Mouse (Mus musculus) cerebellum, adult 9-11 months (tissue): ENCODE results near the gene Fbxw10.

ENCODE experiments used
- DNase-seq: peaks from one replicate; pipeline ENCODE4 v3.0.0; 2022

Fbxw10 gene

DNA sequence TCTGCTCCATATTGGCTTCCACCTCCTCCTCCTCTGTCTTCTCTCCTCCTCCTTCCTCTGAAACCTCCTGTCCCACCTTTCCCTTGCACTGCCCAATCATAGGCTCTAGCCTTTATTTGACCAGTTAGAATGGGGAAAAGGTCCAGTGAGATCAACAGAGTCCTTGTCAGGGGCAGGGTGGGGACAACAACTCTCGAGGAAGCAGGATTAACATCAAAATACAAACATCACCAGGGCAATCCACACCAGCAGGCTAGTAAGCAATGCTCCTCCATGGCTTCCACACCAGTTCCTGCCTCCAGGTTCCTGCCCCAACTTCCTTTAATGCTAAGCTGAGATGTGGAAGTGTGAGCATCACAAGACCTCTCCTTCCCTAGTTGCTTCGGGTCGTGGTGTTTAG lies 1.1 kb upstream of the Fbxw10 start:
- no peak for DNase-seq

DNA sequence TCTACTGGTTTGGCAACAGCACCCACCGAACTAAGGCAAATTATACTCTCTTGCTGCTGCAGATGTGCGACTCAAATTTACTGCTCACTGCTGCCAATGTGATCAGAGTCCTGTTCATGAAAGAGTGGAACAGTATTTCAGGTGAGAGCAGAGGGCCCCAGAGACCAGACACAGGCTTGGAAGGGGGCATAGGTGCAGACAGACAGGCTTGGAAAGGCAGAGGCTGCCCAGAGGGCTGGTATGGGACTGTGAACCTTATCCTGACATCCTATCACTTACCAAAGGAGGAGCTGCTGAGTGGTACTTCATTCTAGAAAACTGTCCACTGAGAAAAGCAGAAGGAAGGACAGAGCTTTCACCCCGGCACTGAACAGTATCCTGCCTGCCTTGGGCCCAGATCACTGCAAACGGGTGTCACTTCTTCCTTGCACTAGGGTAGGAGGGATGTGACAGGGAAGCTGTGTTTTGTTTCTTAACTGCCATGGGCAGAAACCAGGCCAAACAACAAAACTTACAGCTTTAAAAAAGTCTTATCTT lies 854 bp downstream of the Fbxw10 start:
- no peak for DNase-seq

DNA sequence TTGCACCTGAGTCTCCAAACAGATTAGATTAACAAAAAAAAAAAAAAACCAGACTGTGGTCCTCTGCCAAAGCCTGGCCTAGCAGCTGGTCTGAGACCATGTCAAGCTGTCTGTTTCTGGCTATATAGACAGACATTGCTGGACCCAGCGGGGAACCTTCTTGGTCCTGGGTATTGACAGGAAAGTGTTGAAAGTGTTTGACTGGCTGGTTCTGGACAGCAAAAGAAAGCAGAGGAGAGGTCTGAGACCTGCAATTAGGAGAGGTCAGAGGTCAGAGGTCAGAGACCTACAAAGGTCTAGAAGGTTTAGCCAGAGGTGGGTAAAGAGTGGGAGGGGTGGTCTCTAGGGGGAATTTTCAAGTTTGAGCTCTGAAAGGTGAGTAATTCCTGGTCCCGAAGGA lies 1.4 kb downstream of the Fbxw10 start:
- no peak for DNase-seq

DNA sequence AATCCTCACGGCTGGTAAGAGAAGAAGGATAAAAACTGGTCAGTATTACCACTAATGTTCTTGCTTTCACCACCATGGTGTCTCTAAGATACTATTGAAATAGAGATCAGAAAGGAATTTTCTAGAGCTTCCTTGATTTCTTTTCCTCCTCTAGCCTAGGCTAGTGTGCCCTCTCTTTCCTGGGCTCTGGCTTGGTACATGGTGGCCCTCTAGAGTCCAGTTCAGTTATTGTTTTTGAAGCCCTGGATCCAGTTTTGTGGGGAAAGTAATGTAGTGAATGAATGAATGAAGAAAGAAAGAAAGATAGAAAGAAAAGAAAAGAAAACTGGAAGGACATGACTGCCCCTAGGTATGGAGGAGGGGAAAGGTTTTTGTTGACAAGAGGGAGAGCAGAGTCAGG lies 4.3 kb downstream of the Fbxw10 start:
- DNase-seq, result no peak

DNA sequence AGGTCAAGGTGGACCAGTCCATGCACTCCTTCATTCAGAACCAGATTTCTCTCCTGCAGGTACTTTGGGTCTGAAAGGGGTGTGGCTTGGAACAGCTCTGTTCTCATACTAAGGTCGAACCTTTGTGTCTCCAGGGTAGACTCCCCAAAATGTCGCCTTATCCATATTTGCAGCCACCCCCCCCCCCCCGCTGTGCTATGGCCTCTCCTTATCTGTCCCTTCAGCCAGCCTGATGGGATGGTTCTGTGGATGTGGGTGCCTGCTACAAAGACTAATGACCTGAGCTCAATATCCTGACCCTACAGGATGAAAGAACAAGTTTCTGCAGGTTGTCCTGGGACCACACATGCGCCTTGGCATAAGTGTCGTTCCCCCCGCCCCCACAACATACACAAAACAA lies 6.5 kb downstream of the Fbxw10 start:
- no peak for DNase-seq

DNA sequence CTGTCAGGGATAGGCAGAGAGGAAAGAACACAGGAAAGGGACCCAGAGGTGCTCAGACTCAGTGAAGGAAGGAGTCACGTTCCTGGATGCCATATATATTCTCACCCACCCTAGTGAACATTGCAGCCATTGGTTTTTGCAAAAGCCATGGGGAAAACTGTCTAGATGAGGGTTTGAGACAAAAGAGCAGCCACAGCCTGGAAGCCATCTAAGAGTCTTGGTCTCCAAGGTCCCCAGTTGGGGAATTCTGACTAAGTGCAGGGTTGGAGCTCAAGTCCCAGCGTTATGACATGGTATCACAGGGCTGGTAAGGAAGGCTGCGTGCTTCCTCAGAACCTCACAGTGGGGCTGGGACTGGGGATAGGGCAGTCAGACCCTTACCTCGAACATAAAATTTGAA lies 18.7 kb downstream of the Fbxw10 start:
- no peak for DNase-seq

DNA sequence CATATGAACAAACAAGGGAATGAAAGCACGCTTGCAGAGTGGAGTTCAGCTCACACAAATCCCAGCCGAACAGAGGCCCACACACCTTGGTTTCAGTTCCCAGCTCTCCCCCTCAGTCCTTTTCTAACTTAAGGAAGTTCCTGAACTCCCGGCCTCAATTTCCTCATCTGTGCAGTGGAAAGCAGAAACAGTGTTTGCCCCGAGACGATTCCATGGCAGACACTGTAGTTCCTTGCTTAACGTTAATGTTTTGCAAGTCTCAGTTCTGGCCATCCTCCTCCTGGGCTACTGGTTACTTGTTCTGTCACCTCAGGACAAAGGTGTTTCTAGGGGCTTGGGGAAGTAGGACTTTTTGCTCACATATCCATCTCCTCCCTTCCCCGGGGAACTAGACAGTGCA lies 19.8 kb downstream of the Fbxw10 start:
- DNase-seq, result no peak

DNA sequence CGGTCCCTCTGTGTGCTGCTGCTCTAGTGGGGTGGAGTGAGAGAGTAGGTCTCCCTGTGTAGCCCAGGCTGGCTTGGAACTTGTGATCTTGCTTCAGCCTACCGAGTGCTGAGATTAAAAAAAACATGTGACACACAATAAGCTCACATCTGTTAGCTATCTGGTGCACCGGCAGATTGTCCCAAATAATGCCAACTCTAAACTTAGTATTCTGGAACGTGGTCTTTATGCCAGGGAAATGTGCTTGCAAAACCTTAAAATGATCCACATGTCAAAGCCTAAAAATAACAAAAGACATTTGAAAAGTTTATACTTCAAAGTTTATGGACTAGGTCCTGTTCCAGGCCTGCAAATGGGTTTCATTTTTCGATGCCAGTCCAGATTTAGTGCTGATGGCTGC lies 22.3 kb downstream of the Fbxw10 start:
- DNase-seq, result no peak

DNA sequence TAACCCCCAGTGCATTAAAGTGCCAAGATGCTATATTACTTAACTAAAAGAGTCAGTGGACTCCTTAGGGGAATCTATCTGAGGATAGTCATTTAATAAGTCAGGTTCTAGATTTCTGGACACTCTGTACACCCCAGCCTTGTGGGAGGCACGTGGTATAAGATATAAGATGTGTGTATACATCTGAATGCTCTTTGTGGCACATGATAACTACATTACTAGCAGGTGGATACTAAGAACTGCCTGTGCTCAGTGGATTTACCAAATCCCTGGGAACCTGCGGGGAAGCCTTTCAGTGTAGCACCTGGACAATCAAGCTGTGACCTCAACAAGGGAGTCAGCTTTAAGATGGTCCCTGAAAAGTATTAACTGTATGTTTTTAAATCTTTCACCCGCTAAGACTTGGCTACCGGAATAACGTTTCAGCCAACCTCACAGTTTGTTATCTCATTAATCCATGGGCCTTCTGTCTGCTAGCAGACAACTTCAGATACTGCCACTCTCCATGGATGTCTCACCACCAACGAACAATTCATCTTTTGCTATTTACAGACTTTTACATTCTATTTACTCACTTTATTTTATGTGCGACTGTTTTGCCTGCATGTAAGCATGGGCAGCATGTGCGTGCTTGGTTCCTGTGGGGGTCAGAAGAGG lies 23.0 kb downstream of the Fbxw10 start:
- DNase-seq, result no peak

DNA sequence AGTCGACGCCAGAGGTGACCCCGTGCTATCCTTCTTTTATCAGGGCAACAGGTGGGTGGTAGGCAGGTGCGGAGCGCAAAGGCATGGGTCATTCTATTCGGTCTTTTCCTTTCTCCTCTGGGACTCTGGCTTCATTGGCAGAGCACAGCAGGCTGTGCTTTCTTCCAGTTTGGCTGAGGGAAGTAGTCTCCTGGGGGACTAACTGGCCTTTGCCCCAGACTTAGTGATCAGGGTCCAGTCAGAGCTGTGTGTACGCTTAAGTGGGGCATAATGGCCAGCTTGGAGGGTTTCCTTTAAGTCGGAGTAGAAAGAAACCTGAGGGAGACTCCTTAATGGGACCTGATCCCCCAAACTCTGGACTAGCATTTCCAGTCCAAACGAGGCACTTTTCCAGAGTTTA lies 26.6 kb downstream of the Fbxw10 start:
- DNase-seq, result no peak

DNA sequence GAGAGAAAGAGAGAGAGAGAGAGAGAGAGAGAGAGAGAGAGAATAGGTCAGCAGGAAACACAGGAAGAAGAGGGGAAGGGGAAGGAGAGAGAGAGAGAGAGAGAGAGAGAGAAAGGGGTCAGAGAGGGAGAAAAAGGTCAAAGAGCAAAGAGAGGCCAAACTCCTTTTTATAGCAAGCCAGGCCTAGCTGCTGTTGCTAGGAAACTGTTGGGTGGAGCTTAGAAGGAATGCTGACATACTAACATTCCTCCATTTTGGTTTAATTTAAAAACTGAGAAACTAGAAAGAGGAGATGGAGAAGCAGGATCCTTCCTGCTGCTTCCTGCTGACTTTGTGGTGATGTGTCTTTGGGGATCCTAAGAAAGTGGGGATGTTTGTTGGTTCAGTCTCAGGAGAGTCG lies 28.8 kb downstream of the Fbxw10 start:
- no peak for DNase-seq

DNA sequence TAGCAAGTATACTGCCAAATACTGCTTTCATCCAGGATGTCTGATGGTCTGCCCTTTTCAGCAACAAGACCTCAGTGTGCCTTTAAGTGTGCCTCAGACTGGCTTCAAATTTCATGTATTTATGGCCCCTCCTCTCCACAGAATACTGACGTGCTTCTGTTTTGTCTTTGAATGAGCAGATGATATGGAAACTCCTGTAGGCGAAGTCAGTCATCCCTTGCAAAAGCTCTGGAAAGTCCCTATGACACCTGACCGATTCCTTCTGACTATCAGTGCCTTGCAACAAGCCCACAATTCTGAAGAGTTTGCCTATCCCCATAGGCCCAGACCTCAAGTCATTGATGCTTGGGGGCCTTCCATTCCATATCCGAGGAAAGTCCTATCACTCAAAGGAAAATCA lies 29.6 kb downstream of the Fbxw10 start:
- no peak for DNase-seq

DNA sequence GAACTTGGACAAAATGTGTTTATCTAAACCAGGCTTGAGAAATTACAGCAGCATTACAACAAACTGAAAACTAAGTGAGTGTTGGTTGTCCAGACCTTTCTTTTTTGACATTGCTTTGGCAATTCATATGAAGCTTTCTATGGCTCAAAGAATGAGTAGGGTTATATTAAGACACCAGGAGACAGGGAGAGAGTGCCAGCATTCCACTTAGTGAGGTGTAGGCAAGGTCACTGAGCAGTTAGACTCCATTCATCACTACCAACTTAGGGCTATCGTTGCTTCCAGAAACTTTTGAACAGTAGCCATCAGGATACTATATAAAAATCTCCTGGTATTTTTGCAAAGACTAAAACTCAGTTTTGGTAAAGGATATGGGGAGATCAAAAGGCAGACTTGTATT lies 30.5 kb downstream of the Fbxw10 start:
- DNase-seq, result no peak

DNA sequence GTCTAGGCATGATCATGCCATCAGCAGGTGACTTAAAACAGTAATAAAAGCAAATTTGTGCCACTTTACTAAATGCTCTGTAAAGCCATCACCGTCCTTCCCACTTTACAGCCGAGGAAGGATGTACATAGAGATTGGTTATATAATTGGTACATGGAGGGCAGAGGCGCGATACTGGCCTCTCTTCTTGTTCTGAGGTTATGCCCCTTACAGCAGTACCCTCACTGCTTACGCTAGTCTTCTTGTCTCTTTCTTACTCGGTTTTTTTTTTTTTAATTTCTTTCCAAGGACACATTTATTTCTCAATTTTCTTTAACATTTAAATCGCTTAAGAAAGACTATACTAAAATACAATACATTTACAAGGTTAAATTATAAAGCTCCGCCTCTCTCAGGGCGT lies 31.9 kb downstream of the Fbxw10 start:
- peak; percentile 53 for DNase-seq

DNA sequence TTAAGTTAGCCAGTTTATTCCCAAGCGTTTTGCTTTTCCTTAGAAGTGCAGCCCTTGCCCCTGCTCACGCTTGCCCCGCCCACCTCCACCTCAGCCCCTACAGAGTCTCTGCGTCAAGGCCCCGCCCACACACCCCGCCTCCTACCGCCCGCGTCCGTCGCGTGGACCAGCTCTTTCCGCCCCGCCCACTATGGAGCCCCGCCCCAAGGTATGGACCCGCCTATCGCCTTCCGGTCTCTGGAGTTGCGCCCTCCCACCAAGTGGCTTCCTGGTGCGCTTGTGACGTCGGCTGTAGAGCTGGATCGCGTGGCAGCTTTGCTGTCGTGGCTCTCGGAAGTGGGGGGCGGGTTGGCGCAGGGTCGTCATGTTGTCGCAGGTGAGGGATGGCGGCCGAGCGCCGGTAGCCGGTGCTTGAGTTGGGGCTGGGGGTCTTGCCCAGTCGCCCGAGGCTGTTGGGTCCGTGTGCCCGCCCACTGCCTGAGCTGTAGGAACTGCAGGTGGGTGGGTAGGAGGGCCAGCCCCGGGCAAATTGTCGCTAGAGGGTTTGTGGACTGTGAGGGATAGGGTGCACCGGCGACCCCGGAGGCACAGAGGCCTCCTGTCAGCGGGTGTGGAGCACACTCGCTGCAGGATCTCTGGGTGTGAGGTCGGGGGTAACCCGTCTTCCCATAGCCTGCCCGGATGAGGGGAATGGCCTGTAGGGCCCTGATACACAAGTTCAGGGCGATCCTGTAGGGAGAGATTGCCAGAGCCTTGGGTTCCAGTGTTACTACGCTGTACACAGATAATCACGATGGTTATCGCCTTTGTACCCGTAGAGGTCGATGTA lies 32.6 kb downstream of the Fbxw10 start, which contains the start of gene Tvp23b:
Gene Tvp23b (plus strand): TSS at position 236 of the 829 bp plus-strand sequence.
- DNase-seq, result peak; percentile 97

DNA sequence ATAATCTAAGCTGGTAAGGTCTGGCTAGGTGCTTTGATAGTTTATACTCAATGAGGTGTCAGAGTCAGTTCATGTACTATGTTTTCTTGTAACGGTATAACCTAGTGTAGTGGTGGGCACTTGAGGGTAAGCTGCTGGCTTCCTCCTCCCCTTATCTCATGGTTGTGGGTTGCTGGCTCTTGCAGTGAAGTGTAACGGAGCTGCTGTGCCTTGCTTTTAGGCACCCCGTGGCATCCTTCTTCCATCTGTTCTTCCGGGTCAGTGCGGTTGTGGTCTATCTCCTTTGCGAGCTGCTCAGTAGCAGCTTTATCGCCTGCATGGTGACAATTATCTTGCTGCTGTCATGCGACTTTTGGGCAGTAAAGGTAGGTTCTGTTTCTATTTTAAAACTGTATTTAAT lies 36.5 kb downstream of the Fbxw10 start:
- DNase-seq, result no peak

DNA sequence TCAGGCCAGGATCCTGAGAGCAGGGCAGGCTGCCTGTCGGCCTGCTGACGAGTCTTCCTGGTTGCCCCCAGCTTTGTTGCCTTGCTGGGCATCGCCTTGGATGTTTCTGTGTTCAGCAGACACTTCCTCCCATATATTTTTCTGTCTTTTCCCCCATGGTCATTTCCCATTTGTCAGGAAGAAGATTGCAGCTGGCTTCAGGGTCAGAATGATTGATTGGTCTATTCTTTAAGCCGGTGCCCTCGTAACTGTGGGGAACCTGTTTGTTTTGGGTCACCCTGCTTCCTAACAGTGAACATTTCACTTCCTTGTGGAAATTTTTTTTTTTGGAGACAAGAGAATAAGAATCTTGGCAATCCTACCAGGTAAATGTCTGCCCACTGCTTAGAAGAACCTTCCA lies 38.5 kb downstream of the Fbxw10 start:
- DNase-seq, result no peak

DNA sequence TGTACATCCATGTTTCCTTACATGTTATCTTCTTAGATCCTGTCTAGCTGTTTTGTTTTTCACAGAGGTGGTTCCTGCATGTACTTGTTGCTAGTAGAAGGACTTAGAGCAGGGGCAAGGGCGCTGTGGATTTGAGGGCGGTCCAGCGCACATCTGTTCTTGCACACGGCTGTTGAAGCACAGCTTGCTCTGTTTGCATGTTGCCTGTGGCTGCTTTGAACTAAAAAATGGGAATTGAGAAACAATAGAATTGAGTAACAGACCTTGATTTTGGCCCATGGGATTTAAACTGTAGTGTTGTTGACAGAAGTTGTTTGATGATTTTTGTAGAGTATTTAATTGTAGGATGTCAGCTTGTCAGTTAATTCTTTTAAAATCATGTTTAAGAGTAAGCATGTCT lies 43.9 kb downstream of the Fbxw10 start:
- DNase-seq, result no peak

DNA sequence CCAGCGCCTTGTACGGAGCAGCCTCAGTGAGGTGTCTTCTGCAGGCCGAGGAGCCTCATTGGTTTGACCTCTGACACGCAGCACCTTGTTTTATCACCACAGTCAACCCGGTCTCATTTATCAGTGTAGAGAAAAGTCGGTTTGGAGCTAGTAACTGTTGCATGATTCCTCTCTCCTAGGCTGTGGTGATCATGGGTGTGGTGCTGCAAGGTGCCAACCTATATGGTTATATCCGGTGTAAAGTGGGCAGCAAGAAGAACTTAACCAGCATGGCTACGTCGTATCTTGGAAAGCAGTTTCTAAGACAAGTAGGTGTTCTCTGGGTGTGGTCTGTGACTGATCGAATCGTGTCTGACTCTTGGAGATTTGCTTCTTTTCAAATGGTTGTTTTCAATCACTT lies 44.9 kb downstream of the Fbxw10 start:
- no peak for DNase-seq

DNA sequence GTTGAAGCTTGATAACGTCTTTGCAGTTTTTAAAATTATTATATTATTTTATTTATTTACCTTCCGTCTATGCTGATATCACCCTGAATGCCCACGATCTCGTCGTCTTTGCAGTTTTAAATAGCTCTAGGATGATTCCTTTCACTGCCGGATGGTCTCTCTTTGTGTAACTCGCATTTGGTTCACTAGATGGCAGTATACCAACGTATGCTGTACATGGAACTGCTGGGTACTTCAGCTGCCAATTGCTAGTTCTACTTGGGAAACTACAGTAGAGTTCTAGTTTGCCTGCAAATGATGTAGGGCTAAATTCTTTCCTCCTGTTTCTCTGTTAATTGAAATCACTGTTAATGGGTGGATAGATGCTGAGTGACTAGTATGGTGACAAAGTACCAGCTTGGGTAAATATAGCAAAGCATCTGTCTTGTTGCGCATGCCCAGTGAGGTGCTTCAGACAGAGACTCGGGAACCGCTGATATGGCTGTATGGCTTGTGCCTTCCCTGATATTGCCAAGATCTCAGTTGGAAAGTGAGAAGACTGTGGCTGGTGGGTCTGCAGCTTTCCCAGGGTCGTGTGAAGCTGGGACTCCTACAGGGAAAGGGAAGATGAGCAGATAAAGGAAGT lies 54.9 kb downstream of the Fbxw10 start:
- peak; percentile 44 for DNase-seq

DNA sequence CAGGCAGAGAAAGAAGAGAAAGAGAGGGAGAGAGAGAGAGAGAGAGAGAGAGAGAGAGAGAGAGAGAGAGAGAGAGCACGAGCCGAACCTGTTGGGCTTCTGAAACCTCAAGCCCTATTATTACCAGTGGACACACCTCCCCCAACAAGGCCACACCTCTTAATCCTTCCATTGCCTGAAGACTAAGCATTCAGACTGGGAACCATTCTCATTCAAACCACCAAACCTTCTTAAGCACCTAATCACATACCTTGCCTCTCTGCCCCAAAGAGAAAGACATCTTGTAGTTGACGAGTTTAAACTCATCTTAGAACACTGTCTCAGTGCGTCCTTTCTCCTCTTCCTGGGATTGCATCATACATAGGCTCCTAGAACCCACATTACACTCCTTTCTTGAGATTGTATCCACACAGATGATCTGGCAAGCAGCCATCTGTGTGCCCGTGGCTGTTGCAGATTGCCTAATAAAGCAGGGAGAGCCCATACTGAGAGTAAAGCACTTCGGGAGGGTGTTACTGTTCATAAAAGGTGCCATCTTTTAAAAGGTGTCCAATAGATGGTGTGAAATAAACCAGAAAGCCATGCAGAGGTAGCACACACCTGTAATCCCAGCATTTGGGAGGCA lies 57.1 kb downstream of the Fbxw10 start:
- DNase-seq, result no peak

DNA sequence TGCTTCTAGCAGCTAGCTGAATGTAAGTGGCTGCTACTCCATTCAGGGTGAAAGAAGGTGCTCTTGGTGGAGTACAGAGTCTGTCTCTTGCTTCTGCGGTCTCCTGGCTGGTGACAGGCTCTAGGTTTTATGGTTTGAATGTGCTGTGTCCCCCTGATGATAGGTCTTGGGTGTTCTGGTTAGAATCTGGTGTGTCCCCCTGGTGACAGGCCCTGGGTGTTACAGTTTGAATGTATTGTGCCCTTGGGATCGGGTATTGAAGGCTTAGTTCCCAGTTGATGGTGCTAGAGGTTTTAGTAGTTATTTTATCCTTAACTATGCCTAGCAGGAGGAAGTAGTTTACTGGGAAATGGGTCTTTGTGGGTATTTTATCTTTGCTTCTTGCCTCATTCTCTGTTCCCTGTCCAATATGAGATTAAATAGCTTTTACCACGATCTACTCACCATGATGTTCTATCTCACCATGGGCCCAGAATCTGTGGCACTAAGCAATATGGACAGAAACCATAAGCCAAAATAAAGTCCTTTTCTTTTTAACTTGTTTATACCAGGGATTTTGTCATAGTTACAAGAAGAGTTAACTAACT lies 62.9 kb downstream of the Fbxw10 start:
- no peak for DNase-seq

DNA sequence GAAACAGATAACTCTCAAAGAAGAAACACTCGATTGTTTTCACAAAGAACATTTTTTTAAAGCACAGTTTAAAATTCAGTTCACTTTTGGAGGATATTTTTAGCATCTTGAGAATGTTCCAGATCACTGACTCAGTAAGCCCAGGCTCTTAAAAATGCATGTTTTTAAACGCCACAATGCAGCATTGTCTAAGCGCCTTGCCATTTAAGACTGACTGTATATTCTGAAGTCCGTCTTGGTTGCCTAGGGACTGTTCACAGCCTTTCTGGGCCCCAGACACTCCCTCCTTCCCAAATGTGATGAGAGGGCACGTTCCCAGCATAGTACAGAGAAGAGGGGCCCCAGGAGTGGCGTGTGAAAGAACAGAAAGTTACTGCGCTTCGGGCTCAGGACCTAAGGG lies 64.5 kb downstream of the Fbxw10 start:
- DNase-seq, result no peak
